Mouse (Mus musculus): ENCODE results near the gene Bckdha. TPM values are rescaled to one million over a fixed set of nuclear protein-coding genes. Genes with fewer than 3 reads are reported as not detected.
A peak's percentile ranks its signal among the peaks of the same experiment; 100 is the strongest.

Gene Bckdha
- polyA plus RNA-seq, 1 experiment from 2014 or later, result 54.7 TPM

- Histone ChIP-seq H3K9me3 (ENCODE audit: control insufficient read depth, low read length) (no peaks in the 10 kb centered on the region; the same call in 1 of the 2 replicates), H3K27ac (replicated peaks; ENCODE audit: low read depth, low read length) (no peak overlapping the region), H3K27me3 (ENCODE audit: control insufficient read depth, insufficient read depth, low read length) (peaks cover 24% of the 10 kb centered on the region), H3K4me3 (ENCODE audit: low read depth, low read length) (no peak overlapping the region), H3K4me1 (ENCODE audit: control insufficient read depth, insufficient read depth, low read length) (0 out of 2 replicates have a peak, but pooled peaks cover 2% of the 10 kb centered on the region), H3K9ac (ENCODE audit: low read length) (no peak overlapping the region), H3K4me2 (ENCODE audit: low read depth, severe bottlenecking) (no peak overlapping the region), H3K36me3 (ENCODE audit: control insufficient read depth, insufficient read depth, low read length) (no peaks in the 10 kb centered on the region)
- 82% methylated on average over 15 of the region's 15 CpGs for WGBS
- no peak for ATAC-seq (ENCODE audit: insufficient number of reproducible peaks, low FRiP score, low TSS enrichment, low read depth)
- DNase-seq (ENCODE audit: low spot score), result no peak
Measured at GRCm38 (mm10) chr7:25676085-25676781, 17.5 kb upstream of the Bckdha start.

- Histone ChIP-seq H3K9me3 (ENCODE audit: control insufficient read depth, low read length) (no peaks in the 10 kb centered on the region; the same call in 1 of the 2 replicates), H3K27me3 (ENCODE audit: control insufficient read depth, insufficient read depth, low read length) (peaks cover 24% of the 10 kb centered on the region), H3K36me3 (ENCODE audit: control insufficient read depth, insufficient read depth, low read length) (no peaks in the 10 kb centered on the region), H3K9ac (ENCODE audit: low read length) (no peak overlapping the region), H3K4me3 (ENCODE audit: low read depth, low read length) (no peak overlapping the region), H3K4me1 (ENCODE audit: control insufficient read depth, insufficient read depth, low read length) (0 out of 2 replicates have a peak, but pooled peaks cover 2% of the 10 kb centered on the region), H3K27ac (replicated peaks; ENCODE audit: low read depth, low read length) (no peak overlapping the region), H3K4me2 (ENCODE audit: low read depth, severe bottlenecking) (peak overlapping the region; percentile 51)
- ATAC-seq (ENCODE audit: insufficient number of reproducible peaks, low FRiP score, low TSS enrichment, low read depth) (no peak), DNase-seq (ENCODE audit: low spot score) (no peak)
- WGBS, result 40% methylated on average over 6 of the region's 6 CpGs
Measured at GRCm38 (mm10) chr7:25675405-25675804, 16.6 kb upstream of the Bckdha start.

- Histone ChIP-seq H3K27me3 (ENCODE audit: control insufficient read depth, insufficient read depth, low read length) (peaks cover 24% of the 10 kb centered on the region), H3K9me3 (ENCODE audit: control insufficient read depth, low read length) (no peaks in the 10 kb centered on the region; the same call in 1 of the 2 replicates), H3K4me1 (ENCODE audit: control insufficient read depth, insufficient read depth, low read length) (no peaks in the 10 kb centered on the region), H3K4me3 (ENCODE audit: low read depth, low read length) (peak within 1 kb of the TSS; percentile 22), H3K36me3 (ENCODE audit: control insufficient read depth, insufficient read depth, low read length) (no peaks in the 10 kb centered on the region), H3K4me2 (ENCODE audit: low read depth, severe bottlenecking) (peak within 1 kb of the TSS; percentile 51), H3K27ac (replicated peaks; ENCODE audit: low read depth, low read length) (no peak within 1 kb of the TSS), H3K9ac (ENCODE audit: low read length) (peak within 1 kb of the TSS; percentile 34; the same call in 1 of the 2 replicates)
- no peak for ATAC-seq (ENCODE audit: insufficient number of reproducible peaks, low FRiP score, low TSS enrichment, low read depth)
- WGBS, result 3% methylated on average over 29 of the region's 29 CpGs
- peak; percentile 26 for DNase-seq (ENCODE audit: low spot score)
Measured at GRCm38 (mm10) chr7:25674719-25675300, 16.0 kb upstream of the Bckdha start, which contains the start of gene Tmem91. Gene Tmem91 (minus strand): TSS chr7:25675166.

GRCm38 (mm10) chr7:25674297-25674696 lies 15.5 kb upstream of the Bckdha start:
- DNase-seq (ENCODE audit: low spot score) (no peak), ATAC-seq (ENCODE audit: insufficient number of reproducible peaks, low FRiP score, low TSS enrichment, low read depth) (no peak)
- Histone ChIP-seq H3K27ac (replicated peaks; ENCODE audit: low read depth, low read length) (no peak overlapping the region), H3K27me3 (ENCODE audit: control insufficient read depth, insufficient read depth, low read length) (peaks cover 24% of the 10 kb centered on the region), H3K9ac (ENCODE audit: low read length) (no peak overlapping the region), H3K9me3 (ENCODE audit: control insufficient read depth, low read length) (no peaks in the 10 kb centered on the region; the same call in 1 of the 2 replicates), H3K4me3 (ENCODE audit: low read depth, low read length) (no peak overlapping the region), H3K36me3 (ENCODE audit: control insufficient read depth, insufficient read depth, low read length) (no peaks in the 10 kb centered on the region), H3K4me1 (ENCODE audit: control insufficient read depth, insufficient read depth, low read length) (no peaks in the 10 kb centered on the region), H3K4me2 (ENCODE audit: low read depth, severe bottlenecking) (peak overlapping the region; percentile 51; the same call in 1 of the 2 replicates)
- 31% methylated on average over 9 of the region's 9 CpGs for WGBS

- no peak for ATAC-seq (ENCODE audit: insufficient number of reproducible peaks, low FRiP score, low TSS enrichment, low read depth)
- no peak for DNase-seq (ENCODE audit: low spot score)
- no peaks in the 10 kb centered on the region for H3K4me1 ChIP-seq (ENCODE audit: control insufficient read depth, insufficient read depth, low read length)
- H3K9ac ChIP-seq (ENCODE audit: low read length), result no peak overlapping the region
- no peak overlapping the region for H3K4me2 ChIP-seq (ENCODE audit: low read depth, severe bottlenecking)
- H3K36me3 ChIP-seq (ENCODE audit: control insufficient read depth, insufficient read depth, low read length), result 0 out of 2 replicates have a peak, but pooled peaks cover 5% of the 10 kb centered on the region
- 49% methylated on average over 4 of the region's 4 CpGs for WGBS
- H3K27ac ChIP-seq (replicated peaks; ENCODE audit: low read depth, low read length), result no peak overlapping the region
- H3K4me3 ChIP-seq (ENCODE audit: low read depth, low read length), result no peak overlapping the region
- peaks cover 24% of the 10 kb centered on the region for H3K27me3 ChIP-seq (ENCODE audit: control insufficient read depth, insufficient read depth, low read length)
- no peaks in the 10 kb centered on the region; the same call in 1 of the 2 replicates for H3K9me3 ChIP-seq (ENCODE audit: control insufficient read depth, low read length)
Measured at GRCm38 (mm10) chr7:25672442-25672841, 13.7 kb upstream of the Bckdha start.

- 71% methylated on average over 2 of the region's 2 CpGs for WGBS
- Histone ChIP-seq H3K4me2 (ENCODE audit: low read depth, severe bottlenecking) (no peak overlapping the region), H3K9me3 (ENCODE audit: control insufficient read depth, low read length) (no peaks in the 10 kb centered on the region; the same call in 1 of the 2 replicates), H3K27me3 (ENCODE audit: control insufficient read depth, insufficient read depth, low read length) (peaks cover 24% of the 10 kb centered on the region), H3K4me1 (ENCODE audit: control insufficient read depth, insufficient read depth, low read length) (no peaks in the 10 kb centered on the region), H3K36me3 (ENCODE audit: control insufficient read depth, insufficient read depth, low read length) (0 out of 2 replicates have a peak, but pooled peaks cover 5% of the 10 kb centered on the region), H3K27ac (replicated peaks; ENCODE audit: low read depth, low read length) (no peak overlapping the region), H3K4me3 (ENCODE audit: low read depth, low read length) (no peak overlapping the region), H3K9ac (ENCODE audit: low read length) (no peak overlapping the region)
- no peak for ATAC-seq (ENCODE audit: insufficient number of reproducible peaks, low FRiP score, low TSS enrichment, low read depth)
- no peak for DNase-seq (ENCODE audit: low spot score)
Measured at GRCm38 (mm10) chr7:25671686-25672085, 12.9 kb upstream of the Bckdha start.

- no peaks in the 10 kb centered on the region for H3K4me1 ChIP-seq (ENCODE audit: control insufficient read depth, insufficient read depth, low read length)
- 0 out of 2 replicates have a peak, but pooled peaks cover 5% of the 10 kb centered on the region for H3K36me3 ChIP-seq (ENCODE audit: control insufficient read depth, insufficient read depth, low read length)
- no peak overlapping the region for H3K9ac ChIP-seq (ENCODE audit: low read length)
- ATAC-seq (ENCODE audit: insufficient number of reproducible peaks, low FRiP score, low TSS enrichment, low read depth) (no peak), DNase-seq (ENCODE audit: low spot score) (no peak)
- no peaks in the 10 kb centered on the region; the same call in 1 of the 2 replicates for H3K9me3 ChIP-seq (ENCODE audit: control insufficient read depth, low read length)
- WGBS, result 89% methylated on average over 4 of the region's 4 CpGs
- peaks cover 15% of the 10 kb centered on the region for H3K27me3 ChIP-seq (ENCODE audit: control insufficient read depth, insufficient read depth, low read length)
- no peak overlapping the region for H3K4me3 ChIP-seq (ENCODE audit: low read depth, low read length)
- H3K4me2 ChIP-seq (ENCODE audit: low read depth, severe bottlenecking), result no peak overlapping the region
- no peak overlapping the region for H3K27ac ChIP-seq (replicated peaks; ENCODE audit: low read depth, low read length)
Measured at GRCm38 (mm10) chr7:25670096-25670495, 11.3 kb upstream of the Bckdha start.

GRCm38 (mm10) chr7:25669631-25670030 lies 10.8 kb upstream of the Bckdha start:
- Histone ChIP-seq H3K27me3 (ENCODE audit: control insufficient read depth, insufficient read depth, low read length) (peaks cover 10% of the 10 kb centered on the region), H3K4me2 (ENCODE audit: low read depth, severe bottlenecking) (no peak overlapping the region), H3K36me3 (ENCODE audit: control insufficient read depth, insufficient read depth, low read length) (peaks cover 5% of the 10 kb centered on the region; the same call in 1 of the 2 replicates), H3K9ac (ENCODE audit: low read length) (no peak overlapping the region), H3K4me3 (ENCODE audit: low read depth, low read length) (no peak overlapping the region), H3K27ac (replicated peaks; ENCODE audit: low read depth, low read length) (no peak overlapping the region), H3K9me3 (ENCODE audit: control insufficient read depth, low read length) (no peaks in the 10 kb centered on the region; the same call in 1 of the 2 replicates), H3K4me1 (ENCODE audit: control insufficient read depth, insufficient read depth, low read length) (no peaks in the 10 kb centered on the region)
- ATAC-seq (ENCODE audit: insufficient number of reproducible peaks, low FRiP score, low TSS enrichment, low read depth) (no peak), DNase-seq (ENCODE audit: low spot score) (no peak)
- 78% methylated on average over 9 of the region's 9 CpGs for WGBS

Data from limb, embryonic 11.5 days (tissue).